Mouse (Mus musculus): ENCODE measurements at regions not wholly inside any gene's neighbourhood (a gene's known extent, or its start where the extent isn't known, plus 50 kb on each side); places are given as distances from the start of the nearest gene placed in this dataset.

DNA sequence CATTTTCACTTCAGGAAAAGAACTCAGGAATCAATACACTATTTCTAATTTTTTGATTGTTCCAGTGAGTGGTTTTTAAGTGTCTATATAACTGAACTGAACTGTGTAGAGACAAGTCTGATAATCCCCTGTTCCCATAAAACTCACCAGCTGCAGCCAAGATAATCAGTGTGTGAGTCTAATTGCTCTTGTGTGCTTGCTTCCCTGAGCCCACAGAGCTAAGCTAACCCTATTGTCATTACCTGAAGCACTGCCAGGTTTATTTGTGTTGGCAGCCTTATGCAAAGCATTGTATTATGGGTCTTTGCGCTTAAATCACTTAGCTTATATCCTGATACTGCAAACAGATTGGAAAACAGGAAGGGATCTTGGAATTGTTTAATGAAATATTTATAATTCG lies 1663.8 kb downstream of the 4930444P10Rik start:
- H3K4me1 ChIP-seq (ENCODE audit: control insufficient read depth, insufficient read depth, low read length), result no peaks in the 10 kb centered on the region
- no peak overlapping the region for H3K4me3 ChIP-seq (ENCODE audit: insufficient read depth, low read length)
- TF ChIP-seq CTCF (IDR thresholded peaks at IDR 0.05; ENCODE audit: low read depth, low read length) (no peak), POLR2A (IDR thresholded peaks at IDR 0.05; ENCODE audit: borderline replicate concordance, low read depth, low read length) (no peak)
- no peak overlapping the region for H3K27ac ChIP-seq (ENCODE audit: insufficient read depth, low read depth, low read length)

- TF ChIP-seq CTCF (IDR thresholded peaks at IDR 0.05; ENCODE audit: low read depth, low read length) (no peak), POLR2A (IDR thresholded peaks at IDR 0.05; ENCODE audit: borderline replicate concordance, low read depth, low read length) (no peak)
- H3K4me1 ChIP-seq (ENCODE audit: control insufficient read depth, insufficient read depth, low read length), result no peaks in the 10 kb centered on the region
Measured at GRCm38 (mm10) chr1:14421030-14421429, 1672.1 kb downstream of the 4930444P10Rik start.

GRCm38 (mm10) chr1:14413826-14414445 lies 1679.2 kb downstream of the 4930444P10Rik start:
- Histone ChIP-seq H3K4me1 (ENCODE audit: control insufficient read depth, insufficient read depth, low read length) (no peaks in the 10 kb centered on the region), H3K4me3 (ENCODE audit: insufficient read depth, low read length) (no peak overlapping the region), H3K27ac (ENCODE audit: insufficient read depth, low read depth, low read length) (no peak overlapping the region)
- TF ChIP-seq POLR2A (IDR thresholded peaks at IDR 0.05; ENCODE audit: borderline replicate concordance, low read depth, low read length) (no peak), CTCF (IDR thresholded peaks at IDR 0.05; ENCODE audit: low read depth, low read length) (no peak)

More at GRCm38 (mm10) chr1:14421030-14421429, 1672.1 kb downstream of the 4930444P10Rik start:
- no peak overlapping the region for H3K4me3 ChIP-seq (ENCODE audit: insufficient read depth, low read length)
- H3K27ac ChIP-seq (ENCODE audit: insufficient read depth, low read depth, low read length), result no peak overlapping the region

- TF ChIP-seq CTCF (IDR thresholded peaks at IDR 0.05; ENCODE audit: low read depth, low read length), result no peak
- Histone ChIP-seq H3K4me1 (ENCODE audit: control insufficient read depth, insufficient read depth, low read length) (no peaks in the 10 kb centered on the region), H3K27ac (ENCODE audit: insufficient read depth, low read depth, low read length) (no peak overlapping the region), H3K4me3 (ENCODE audit: insufficient read depth, low read length) (no peak overlapping the region)
Measured at GRCm38 (mm10) chr1:14369957-14370833, 1722.9 kb downstream of the 4930444P10Rik start.

- H3K4me1 ChIP-seq (ENCODE audit: control insufficient read depth, insufficient read depth, low read length), result no peaks in the 10 kb centered on the region
- H3K27ac ChIP-seq (ENCODE audit: insufficient read depth, low read depth, low read length), result no peak overlapping the region
- no peak overlapping the region for H3K4me3 ChIP-seq (ENCODE audit: insufficient read depth, low read length)
- TF ChIP-seq POLR2A (IDR thresholded peaks at IDR 0.05; ENCODE audit: borderline replicate concordance, low read depth, low read length), result no peak
- TF ChIP-seq CTCF (IDR thresholded peaks at IDR 0.05; ENCODE audit: low read depth, low read length), result no peak
Measured at GRCm38 (mm10) chr1:14359998-14360640, 1733.0 kb downstream of the 4930444P10Rik start.
